Mouse (Mus musculus): ENCODE data around the gene Rnf19b. TPM values are rescaled to one million over a fixed set of nuclear protein-coding genes. Genes with fewer than 3 reads are reported as not detected.

The Rnf19b gene
- polyA plus RNA-seq, 1 experiment from 2014 or later, result 6.9 TPM

- WGBS, result 89% methylated on average over 3 of the region's 3 CpGs
- Histone ChIP-seq H3K27me3 (ENCODE audit: poor library complexity, severe bottlenecking) (no peaks in the 10 kb centered on the region), H3K36me3 (replicated peaks) (no peaks in the 10 kb centered on the region), H3K4me1 (peaks cover 23% of the 10 kb centered on the region), H3K27ac (no peak overlapping the region), H3K4me3 (no peak overlapping the region), H3K9me3 (no peaks in the 10 kb centered on the region)
- DNase-seq (ENCODE audit: extremely low spot score, low spot score), result no peak
Observed at GRCm38 (mm10) chr4:129062281-129063075, 4.4 kb downstream of the Rnf19b start.

- Histone ChIP-seq H3K4me1 (no peaks in the 10 kb centered on the region), H3K27ac (no peak overlapping the region), H3K4me3 (no peak overlapping the region), H3K27me3 (ENCODE audit: poor library complexity, severe bottlenecking) (no peaks in the 10 kb centered on the region), H3K9me3 (no peaks in the 10 kb centered on the region), H3K36me3 (replicated peaks) (no peaks in the 10 kb centered on the region)
- no peak for DNase-seq (ENCODE audit: extremely low spot score, low spot score)
Observed at GRCm38 (mm10) chr4:129065688-129066236, 7.7 kb downstream of the Rnf19b start.

- H3K27me3 ChIP-seq (ENCODE audit: poor library complexity, severe bottlenecking), result no peaks in the 10 kb centered on the region
- 89% methylated on average over 5 of the region's 5 CpGs for WGBS
- no peaks in the 10 kb centered on the region for H3K36me3 ChIP-seq (replicated peaks)
- H3K4me3 ChIP-seq, result no peak overlapping the region
- no peaks in the 10 kb centered on the region for H3K9me3 ChIP-seq
- H3K27ac ChIP-seq, result no peak overlapping the region
- no peak for DNase-seq (ENCODE audit: extremely low spot score, low spot score)
- no peaks in the 10 kb centered on the region for H3K4me1 ChIP-seq
Observed at GRCm38 (mm10) chr4:129067638-129068415, 9.8 kb downstream of the Rnf19b start.

- Histone ChIP-seq H3K36me3 (replicated peaks) (peaks cover 6% of the 10 kb centered on the region), H3K4me3 (no peak overlapping the region), H3K9me3 (no peaks in the 10 kb centered on the region), H3K27me3 (ENCODE audit: poor library complexity, severe bottlenecking) (no peaks in the 10 kb centered on the region), H3K27ac (no peak overlapping the region), H3K4me1 (no peaks in the 10 kb centered on the region)
- 96% methylated on average over 4 of the region's 4 CpGs for WGBS
- DNase-seq (ENCODE audit: extremely low spot score, low spot score), result no peak
Observed at GRCm38 (mm10) chr4:129068848-129069247, 10.8 kb downstream of the Rnf19b start.

- 96% methylated on average over 9 of the region's 9 CpGs for WGBS
- H3K27me3 ChIP-seq (ENCODE audit: poor library complexity, severe bottlenecking), result no peaks in the 10 kb centered on the region
- no peak overlapping the region for H3K4me3 ChIP-seq
- no peak overlapping the region for H3K27ac ChIP-seq
- H3K4me1 ChIP-seq, result no peaks in the 10 kb centered on the region
- DNase-seq (ENCODE audit: extremely low spot score, low spot score), result no peak
- peaks cover 87% of the 10 kb centered on the region for H3K36me3 ChIP-seq (replicated peaks)
- H3K9me3 ChIP-seq, result peaks cover 4% of the 10 kb centered on the region; the same call in 1 of the 2 replicates
Observed at GRCm38 (mm10) chr4:129079126-129079525, 21.1 kb downstream of the Rnf19b start.

- DNase-seq (ENCODE audit: extremely low spot score, low spot score), result no peak
- Histone ChIP-seq H3K36me3 (replicated peaks) (peaks cover 75% of the 10 kb centered on the region), H3K4me1 (no peaks in the 10 kb centered on the region), H3K4me3 (no peak overlapping the region), H3K9me3 (peaks cover 4% of the 10 kb centered on the region; the same call in 1 of the 2 replicates), H3K27me3 (ENCODE audit: poor library complexity, severe bottlenecking) (no peaks in the 10 kb centered on the region), H3K27ac (no peak overlapping the region)
- WGBS, result 87% methylated on average over 7 of the region's 7 CpGs
Observed at GRCm38 (mm10) chr4:129081041-129081440, 23.0 kb downstream of the Rnf19b start.

- Histone ChIP-seq H3K4me1 (no peaks in the 10 kb centered on the region), H3K36me3 (replicated peaks) (peaks cover 70% of the 10 kb centered on the region), H3K4me3 (no peak overlapping the region), H3K27ac (no peak overlapping the region), H3K9me3 (peaks cover 4% of the 10 kb centered on the region; the same call in 1 of the 2 replicates), H3K27me3 (ENCODE audit: poor library complexity, severe bottlenecking) (no peaks in the 10 kb centered on the region)
- 92% methylated on average over 6 of the region's 6 CpGs for WGBS
- DNase-seq (ENCODE audit: extremely low spot score, low spot score), result no peak
Observed at GRCm38 (mm10) chr4:129081512-129081911, 23.4 kb downstream of the Rnf19b start.

GRCm38 (mm10) chr4:129081939-129082338 lies 23.9 kb downstream of the Rnf19b start:
- Histone ChIP-seq H3K9me3 (peaks cover 4% of the 10 kb centered on the region; the same call in 1 of the 2 replicates), H3K27me3 (ENCODE audit: poor library complexity, severe bottlenecking) (no peaks in the 10 kb centered on the region), H3K36me3 (replicated peaks) (peaks cover 66% of the 10 kb centered on the region), H3K4me1 (no peaks in the 10 kb centered on the region), H3K27ac (no peak overlapping the region), H3K4me3 (no peak overlapping the region)
- DNase-seq (ENCODE audit: extremely low spot score, low spot score), result no peak
- 90% methylated on average over 3 of the region's 3 CpGs for WGBS

- Histone ChIP-seq H3K9me3 (peaks cover 4% of the 10 kb centered on the region; the same call in 1 of the 2 replicates), H3K4me1 (no peaks in the 10 kb centered on the region), H3K27ac (no peak overlapping the region), H3K27me3 (ENCODE audit: poor library complexity, severe bottlenecking) (no peaks in the 10 kb centered on the region), H3K36me3 (replicated peaks) (peaks cover 60% of the 10 kb centered on the region), H3K4me3 (no peak overlapping the region)
- DNase-seq (ENCODE audit: extremely low spot score, low spot score), result peak; percentile 64
- WGBS, result 54% methylated on average over 10 of the region's 10 CpGs
Observed at GRCm38 (mm10) chr4:129082379-129083115, 24.5 kb downstream of the Rnf19b start.

GRCm38 (mm10) chr4:129084896-129085295 lies 26.8 kb downstream of the Rnf19b start:
- Histone ChIP-seq H3K4me1 (peaks cover 3% of the 10 kb centered on the region; the same call in 1 of the 2 replicates), H3K27me3 (ENCODE audit: poor library complexity, severe bottlenecking) (no peaks in the 10 kb centered on the region), H3K9me3 (no peaks in the 10 kb centered on the region), H3K36me3 (replicated peaks) (peaks cover 37% of the 10 kb centered on the region), H3K27ac (no peak overlapping the region), H3K4me3 (no peak overlapping the region)
- DNase-seq (ENCODE audit: extremely low spot score, low spot score), result no peak
- WGBS, result 94% methylated on average over 9 of the region's 9 CpGs

GRCm38 (mm10) chr4:129086078-129086477 lies 28.0 kb downstream of the Rnf19b start:
- DNase-seq (ENCODE audit: extremely low spot score, low spot score), result peak; percentile 66
- Histone ChIP-seq H3K4me3 (no peak overlapping the region), H3K4me1 (peaks cover 3% of the 10 kb centered on the region; the same call in 1 of the 2 replicates), H3K9me3 (no peaks in the 10 kb centered on the region), H3K27me3 (ENCODE audit: poor library complexity, severe bottlenecking) (no peaks in the 10 kb centered on the region), H3K27ac (no peak overlapping the region), H3K36me3 (replicated peaks) (peaks cover 26% of the 10 kb centered on the region)
- 27% methylated on average over 8 of the region's 8 CpGs for WGBS

- Histone ChIP-seq H3K27me3 (ENCODE audit: poor library complexity, severe bottlenecking) (no peaks in the 10 kb centered on the region), H3K36me3 (replicated peaks) (peaks cover 19% of the 10 kb centered on the region), H3K4me3 (no peak overlapping the region), H3K27ac (no peak overlapping the region), H3K4me1 (peaks cover 3% of the 10 kb centered on the region; the same call in 1 of the 2 replicates), H3K9me3 (no peaks in the 10 kb centered on the region)
- no peak for DNase-seq (ENCODE audit: extremely low spot score, low spot score)
- 53% methylated on average over 5 of the region's 5 CpGs for WGBS
Observed at GRCm38 (mm10) chr4:129087850-129088249, 29.8 kb downstream of the Rnf19b start.

Measured in forebrain, embryonic 10.5 days (tissue).